Mouse (Mus musculus): ENCODE data around the gene Ccdc113.

The Ccdc113 gene

DNA sequence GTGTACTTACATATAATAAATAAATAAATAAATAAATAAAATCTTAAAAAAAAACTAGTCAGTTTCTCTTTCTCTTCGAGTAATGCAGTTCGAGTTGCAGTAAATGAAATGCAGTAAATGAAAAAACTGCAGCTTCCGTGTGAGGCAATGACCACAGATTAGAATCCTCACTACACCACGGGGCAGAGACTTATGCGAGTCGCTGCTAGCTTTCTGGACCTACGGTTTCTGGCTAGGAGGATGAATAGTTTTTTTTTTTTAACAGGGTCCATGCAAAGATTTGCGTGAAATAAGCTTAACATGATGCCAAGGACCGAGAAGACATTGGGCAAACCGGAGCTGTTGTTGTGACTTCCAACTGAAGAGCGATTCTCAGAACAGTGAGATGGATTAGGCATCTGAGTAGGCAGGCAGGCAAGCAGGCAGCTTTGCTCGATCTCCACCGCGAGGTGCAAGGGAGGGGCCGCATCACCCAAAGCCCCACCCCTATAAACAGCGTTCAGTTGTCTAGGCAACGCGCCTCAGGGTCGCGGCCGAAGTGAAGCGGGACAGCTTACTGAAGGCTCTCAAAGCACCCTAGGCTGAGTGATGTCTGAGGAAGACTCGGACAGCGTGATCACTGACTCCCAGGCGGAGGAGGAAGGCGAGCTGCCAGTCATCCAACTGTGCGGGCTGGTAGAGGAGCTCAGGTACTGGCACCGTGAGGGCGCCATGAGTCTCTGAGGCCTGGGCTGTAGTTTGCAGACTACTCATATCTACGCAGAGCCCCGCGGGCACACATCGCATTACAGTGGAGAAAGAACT lies at the start of gene Ccdc113:
Gene Ccdc113, plus strand, starts transcription at position 502 of the 804 bp plus-strand sequence.
- DNase-seq (ENCODE audit: low spot score in 2 of 2) = peak in 1 of 2 experiments; percentile 47

- DNase-seq (ENCODE audit: low spot score in 2 of 2) = peak in 1 of 2 experiments; percentile 10
Measured at GRCm38 (mm10) chr8:95487800-95488697, 45.8 kb upstream of the Ccdc113 start.

DNA sequence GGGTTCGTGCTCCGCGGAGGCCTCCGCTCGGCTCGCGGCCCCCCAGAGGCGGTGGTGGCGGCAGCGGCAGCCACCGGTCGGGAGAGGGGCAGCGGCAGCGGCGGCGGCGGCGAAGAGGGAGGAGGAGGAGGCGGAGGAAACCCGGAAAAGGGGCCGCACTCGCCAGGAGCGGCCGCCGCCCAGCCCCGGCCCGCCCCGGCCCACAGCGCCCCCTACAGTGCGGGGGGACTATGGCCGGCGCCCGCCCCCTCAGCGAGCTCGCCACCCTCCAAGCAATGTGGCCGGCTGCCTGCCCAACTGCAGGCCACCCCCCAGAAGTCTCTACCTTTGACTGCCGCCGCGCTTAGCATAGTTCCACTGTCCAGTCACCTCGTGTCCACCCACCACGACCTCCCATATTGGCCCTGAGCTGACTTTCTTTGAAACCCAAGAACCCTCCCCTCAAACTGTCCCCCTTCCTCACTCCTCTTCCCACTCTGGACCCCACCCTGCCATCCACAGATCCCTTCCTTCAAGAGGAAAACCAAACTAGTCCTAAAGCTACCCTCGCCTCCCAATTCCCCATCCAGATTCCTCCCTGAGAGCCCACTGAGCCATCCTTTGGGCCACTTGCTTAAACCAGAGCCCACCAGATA lies 45.1 kb upstream of the Ccdc113 start:
- peak; percentile 81 to 91 for DNase-seq (ENCODE audit: low spot score in 2 of 2)

GRCm38 (mm10) chr8:95490006-95490405 lies 43.9 kb upstream of the Ccdc113 start, which contains the start of gene Csnk2a2:
Gene Csnk2a2 (minus strand): TSS chr8:95490039.
- no peak for DNase-seq (ENCODE audit: low spot score in 2 of 2)

GRCm38 (mm10) chr8:95492057-95492456 lies 41.8 kb upstream of the Ccdc113 start:
- DNase-seq (ENCODE audit: low spot score in 2 of 2) = no peak

- DNase-seq (ENCODE audit: low spot score in 2 of 2) = no peak
Measured at GRCm38 (mm10) chr8:95495444-95495843, 38.4 kb upstream of the Ccdc113 start.

DNA sequence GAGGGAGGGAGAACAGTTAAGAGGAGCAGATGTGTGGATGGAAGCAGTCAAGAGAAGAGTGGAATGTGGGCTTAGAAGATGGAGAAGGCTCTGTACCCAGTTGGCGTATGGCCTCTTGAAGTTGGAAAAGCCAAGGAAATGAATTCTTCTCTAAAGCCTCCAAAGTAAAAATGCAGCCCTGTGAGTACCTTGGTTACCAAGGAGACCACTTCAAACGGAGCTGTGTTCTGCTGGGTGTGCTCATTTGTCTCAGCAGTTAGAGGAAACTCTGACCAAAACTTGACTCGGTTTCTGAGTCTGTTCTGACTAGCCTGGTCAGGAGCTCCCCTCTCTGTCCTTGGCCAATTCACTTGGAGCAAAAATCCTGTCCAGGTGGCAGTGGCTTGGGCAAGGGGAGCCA lies 37.5 kb upstream of the Ccdc113 start:
- no peak for DNase-seq (ENCODE audit: low spot score in 2 of 2)

DNA sequence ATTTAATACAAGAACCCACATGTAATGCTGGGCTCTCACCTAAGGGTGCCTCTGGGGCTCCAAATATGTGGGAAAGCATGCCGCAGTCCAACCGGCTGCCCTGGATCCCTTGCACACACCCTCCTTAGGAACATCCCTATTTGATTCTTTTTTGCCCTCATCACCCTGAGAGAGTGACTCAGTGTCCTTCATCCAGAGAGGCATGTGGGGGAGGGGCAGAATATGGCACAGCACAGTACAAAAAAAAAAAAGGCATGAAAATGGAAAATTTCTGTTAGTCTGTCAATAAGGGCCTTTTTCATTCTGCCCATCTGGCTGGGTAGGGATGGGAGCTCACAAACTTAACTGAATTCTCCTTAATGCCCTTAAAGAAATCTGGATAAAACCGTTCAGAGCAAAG lies 36.1 kb upstream of the Ccdc113 start:
- no peak for DNase-seq (ENCODE audit: low spot score in 2 of 2)

DNA sequence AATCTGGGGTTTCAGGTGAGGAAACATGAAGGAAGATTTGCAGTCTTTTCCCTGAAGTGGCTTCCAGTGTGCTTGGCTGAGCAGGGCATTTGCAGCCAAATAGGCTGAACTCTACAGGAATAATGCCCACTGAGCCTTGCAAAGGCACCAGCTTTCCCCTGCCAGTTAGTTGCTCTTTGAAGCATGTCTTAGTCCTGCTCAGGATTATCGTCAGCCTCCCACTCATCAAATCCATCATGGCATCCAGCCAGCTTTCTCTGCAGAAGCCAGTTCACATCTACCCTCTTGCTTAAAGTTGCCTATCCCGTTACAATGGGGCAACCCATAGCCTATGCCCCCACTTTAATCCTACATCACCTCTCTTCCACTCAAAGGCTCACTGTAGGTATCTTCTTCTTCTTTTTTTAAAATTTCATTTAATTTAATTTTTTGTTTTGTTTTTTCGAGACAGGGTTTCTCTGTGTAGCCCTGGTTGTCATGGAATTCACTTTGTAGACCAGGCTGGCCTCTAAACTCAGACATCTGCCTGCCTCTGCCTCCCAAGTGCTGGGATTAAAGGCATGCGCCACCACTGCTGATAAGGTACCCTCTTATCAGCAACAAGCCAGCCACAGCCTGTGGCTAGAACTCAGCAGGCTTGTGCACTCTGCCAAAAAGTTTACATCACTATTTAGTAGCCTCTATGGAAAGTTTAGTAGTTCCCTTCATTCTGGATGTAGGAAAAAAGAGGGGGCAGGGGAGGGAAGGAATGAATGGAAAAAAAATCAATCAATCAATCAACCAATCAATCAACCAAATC lies 34.4 kb upstream of the Ccdc113 start:
- DNase-seq (ENCODE audit: low spot score in 2 of 2) = peak in 1 of 2 experiments; percentile 36

GRCm38 (mm10) chr8:95500436-95500835 lies 33.4 kb upstream of the Ccdc113 start:
- no peak for DNase-seq (ENCODE audit: low spot score in 2 of 2)

DNA sequence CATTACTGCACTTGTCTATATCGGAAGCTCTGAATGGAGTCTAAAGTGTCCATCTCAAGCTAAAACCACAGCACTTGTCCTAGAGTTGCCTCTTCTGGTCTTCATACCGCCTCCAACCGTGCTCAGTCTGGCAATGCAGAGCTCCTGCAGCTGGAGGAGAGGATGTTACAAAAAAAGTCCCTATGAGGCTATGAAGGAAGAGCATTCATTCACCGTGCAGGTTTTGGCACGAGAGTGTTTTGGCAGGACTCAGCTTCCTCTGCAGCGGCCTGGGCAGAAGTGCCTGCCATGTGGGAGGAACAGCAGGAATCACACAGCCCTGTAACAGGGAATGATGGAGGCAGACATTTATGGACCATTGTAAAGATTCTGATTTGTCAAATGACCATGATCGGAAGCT lies 31.5 kb upstream of the Ccdc113 start:
- DNase-seq (ENCODE audit: low spot score in 2 of 2) = no peak

DNA sequence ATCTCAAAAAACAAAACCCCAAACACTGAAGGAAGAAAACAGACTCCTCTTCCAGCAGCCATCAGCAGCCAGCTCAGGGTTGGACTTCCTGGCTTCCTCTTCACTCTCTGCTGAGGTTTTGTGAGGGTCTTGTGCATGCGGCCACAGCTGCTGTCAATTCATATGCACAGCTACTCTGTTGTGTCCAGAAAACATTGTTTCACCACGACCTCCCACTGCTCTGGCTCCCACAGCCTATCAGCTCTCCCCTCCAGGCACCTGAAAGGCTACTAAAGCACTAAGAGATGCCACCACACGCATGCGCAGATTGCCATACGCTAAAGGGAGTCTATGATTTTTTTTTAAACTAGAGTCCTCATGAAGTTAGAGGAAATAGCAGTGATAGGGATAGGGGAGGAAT lies 29.1 kb upstream of the Ccdc113 start:
- no peak for DNase-seq (ENCODE audit: low spot score in 2 of 2)

DNA sequence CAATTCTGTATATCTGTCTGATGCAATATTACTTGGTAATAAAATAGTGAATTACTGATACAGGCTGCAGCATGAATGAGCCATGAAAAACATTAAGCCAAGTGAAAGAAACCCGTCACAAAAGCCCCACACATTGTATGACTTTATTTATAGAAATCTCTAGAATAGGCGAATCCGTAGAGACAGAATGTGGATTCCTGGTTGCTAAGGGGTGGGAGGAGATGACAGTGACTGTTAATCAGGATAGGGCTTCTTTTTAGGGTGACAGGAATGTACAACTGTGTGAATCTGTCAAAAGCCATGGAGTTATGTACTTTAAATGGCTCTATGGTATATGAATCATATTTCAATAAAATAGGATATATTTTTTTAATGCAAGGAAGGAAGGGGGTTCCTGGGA lies 28.3 kb upstream of the Ccdc113 start:
- DNase-seq (ENCODE audit: low spot score in 2 of 2) = no peak

- DNase-seq (ENCODE audit: low spot score in 2 of 2) = no peak
Measured at GRCm38 (mm10) chr8:95506245-95506644, 27.6 kb upstream of the Ccdc113 start.

GRCm38 (mm10) chr8:95512257-95512656 lies 21.6 kb upstream of the Ccdc113 start:
- DNase-seq (ENCODE audit: low spot score in 2 of 2) = no peak

DNA sequence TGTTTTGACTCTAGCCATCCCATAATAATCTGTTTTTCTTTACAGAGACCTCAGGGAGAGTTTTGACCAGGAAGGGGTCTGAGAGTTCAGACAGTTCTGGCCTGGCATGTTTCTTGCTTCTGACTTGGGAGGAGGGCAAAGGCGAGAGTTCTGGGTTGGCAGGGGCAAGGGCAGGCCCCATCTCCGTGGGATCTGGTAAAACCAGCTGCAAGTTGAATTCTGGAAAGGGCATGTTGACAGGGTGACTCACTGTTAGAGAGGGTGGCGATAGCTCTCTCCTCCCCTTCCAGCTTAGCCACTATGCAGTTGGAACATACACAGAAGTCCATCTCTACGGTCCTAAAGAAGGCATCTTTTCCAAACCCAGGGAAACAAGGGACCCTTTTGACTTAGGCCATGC lies 20.7 kb upstream of the Ccdc113 start:
- DNase-seq (ENCODE audit: low spot score in 2 of 2) = no peak

DNA sequence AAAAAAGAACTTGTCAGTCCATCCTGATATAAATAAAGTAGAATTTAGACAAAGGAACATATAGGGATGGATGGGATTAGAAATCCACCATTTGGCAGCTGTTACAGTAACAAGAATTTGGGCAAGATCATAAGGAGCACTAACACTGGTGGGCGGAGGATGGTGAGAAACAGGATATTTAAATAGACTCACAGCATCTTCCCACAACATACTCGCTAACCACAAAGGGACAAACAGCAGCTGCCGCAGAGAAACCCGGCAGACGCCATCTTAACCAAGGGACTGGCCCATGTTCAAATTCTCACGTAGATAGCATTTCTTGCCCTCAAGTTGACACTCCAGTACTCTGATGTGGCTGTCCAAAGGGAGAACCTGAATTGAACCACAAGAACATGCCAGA lies 17.0 kb upstream of the Ccdc113 start:
- no peak for DNase-seq (ENCODE audit: low spot score in 2 of 2)

DNA sequence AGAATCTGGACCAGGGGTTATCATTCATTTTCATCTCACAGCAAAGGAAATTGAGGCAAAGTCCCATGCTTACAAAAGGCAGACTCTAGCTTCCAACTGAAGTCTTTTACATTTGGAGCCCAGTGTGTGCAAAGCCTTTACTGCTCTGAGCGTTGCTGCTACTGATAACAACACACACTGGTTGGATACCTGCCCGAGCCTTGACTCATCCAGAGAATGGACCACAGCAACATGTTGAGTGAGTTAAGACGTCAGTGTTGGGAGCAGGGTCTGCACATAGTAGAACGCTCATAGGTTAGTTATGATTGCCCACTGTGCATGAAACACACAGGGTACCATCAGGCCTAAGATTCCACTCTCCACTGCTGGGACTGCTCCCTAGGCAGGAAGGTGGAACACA lies 9.9 kb upstream of the Ccdc113 start:
- no peak for DNase-seq (ENCODE audit: low spot score in 2 of 2)

GRCm38 (mm10) chr8:95528194-95528593 lies 5.7 kb upstream of the Ccdc113 start:
- DNase-seq (ENCODE audit: low spot score in 2 of 2) = no peak

- DNase-seq (ENCODE audit: low spot score in 2 of 2) = no peak
Measured at GRCm38 (mm10) chr8:95528750-95529310, 5.1 kb upstream of the Ccdc113 start.

GRCm38 (mm10) chr8:95532206-95532605 lies 1.7 kb upstream of the Ccdc113 start:
- no peak for DNase-seq (ENCODE audit: low spot score in 2 of 2)
